22 mouse cellular contexts compared by ENCODE assay signal in the genomic region with DNA sequence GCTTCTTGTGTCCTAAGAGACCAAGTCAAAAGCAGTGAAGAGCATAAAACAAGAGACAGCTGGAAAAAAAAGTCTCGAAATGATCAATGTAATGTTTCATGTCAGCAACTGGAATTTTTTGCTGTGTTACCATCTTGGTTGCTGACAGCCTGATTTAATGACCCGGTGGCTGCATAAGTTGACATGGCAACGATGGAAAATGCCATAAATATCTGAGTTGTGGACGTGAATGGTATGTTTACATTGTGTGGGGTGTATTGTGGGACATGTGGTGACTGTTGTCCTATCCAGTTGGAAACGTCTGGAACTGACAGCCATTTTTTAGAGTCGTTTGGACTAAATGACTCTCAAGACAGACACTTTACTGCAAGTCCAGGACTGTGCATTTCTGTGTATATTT.
DNase-seq lines count a peak whose midpoint lies in the region; ATAC-seq and TF ChIP-seq lines count a peak whose summit lies in the region.
"Had no signal": no experiment of that assay in that cellular context is flagged by ENCODE, and none has a peak within 500 bp of the region (broad histone marks: within the 10 kb centered on the region; RNA-seq: fewer than 3 reads in every experiment).

No protein-coding gene starts in this region.

- H3K36me3 ChIP-seq in lung, embryonic 16.5 days (ENCODE audit: control insufficient read depth, insufficient read depth, low read length): no peaks in the 10 kb centered on the region
- H3K36me3 ChIP-seq in lung, postnatal 0 days (ENCODE audit: insufficient read depth, low read length): no peaks in the 10 kb centered on the region
- H3K36me3 ChIP-seq: embryonic facial prominence, embryonic 12.5 days; forebrain, embryonic 15.5 days; G1E; heart, embryonic 10.5 days; hindbrain, embryonic 12.5 days had no signal

- H3K4me3 ChIP-seq in lung, embryonic 16.5 days (ENCODE audit: low read length): no peak overlapping the region
- H3K4me3 ChIP-seq in lung, postnatal 0 days (ENCODE audit: low read depth, low read length): no peak overlapping the region
- H3K4me3 ChIP-seq: embryonic facial prominence, embryonic 12.5 days; forebrain, embryonic 15.5 days; heart, embryonic 10.5 days; hindbrain, embryonic 12.5 days had no signal

- H3K4me1 ChIP-seq in lung, embryonic 16.5 days (replicated peaks; ENCODE audit: control insufficient read depth, insufficient read depth, low read length): no peaks in the 10 kb centered on the region
- no peaks in the 10 kb centered on the region for H3K4me1 ChIP-seq in lung, postnatal 0 days (ENCODE audit: insufficient read depth, low read depth, low read length)
- H3K4me1 ChIP-seq: embryonic facial prominence, embryonic 12.5 days; forebrain, embryonic 15.5 days; heart, embryonic 10.5 days; hindbrain, embryonic 12.5 days had no signal

- H3K9ac ChIP-seq in lung, embryonic 16.5 days (ENCODE audit: low read length): no peak overlapping the region
- no peak overlapping the region for H3K9ac ChIP-seq in lung, postnatal 0 days (replicated peaks; ENCODE audit: low read depth)
- H3K9ac ChIP-seq: embryonic facial prominence, embryonic 12.5 days; forebrain, embryonic 15.5 days; hindbrain, embryonic 12.5 days had no signal

- no peak overlapping the region for H3K4me2 ChIP-seq in lung, embryonic 16.5 days (ENCODE audit: low read depth, low read length)
- H3K4me2 ChIP-seq in lung, postnatal 0 days (replicated peaks; ENCODE audit: low read depth, low read length): no peak overlapping the region
- H3K4me2 ChIP-seq: embryonic facial prominence, embryonic 12.5 days; forebrain, embryonic 15.5 days; hindbrain, embryonic 12.5 days had no signal

- WGBS in lung, embryonic 16.5 days: 26% methylated on average over 6 of the region's 6 CpGs
- 25% methylated on average over 6 of the region's 6 CpGs for WGBS in lung, postnatal 0 days

- H3K9me3 ChIP-seq in lung, embryonic 16.5 days (ENCODE audit: control insufficient read depth, low read length): no peaks in the 10 kb centered on the region
- H3K9me3 ChIP-seq in lung, postnatal 0 days (ENCODE audit: low read length): no peaks in the 10 kb centered on the region
- H3K9me3 ChIP-seq: embryonic facial prominence, embryonic 12.5 days; forebrain, embryonic 15.5 days; heart, embryonic 10.5 days; hindbrain, embryonic 12.5 days had no signal

- peak; percentile 36; the same call in 1 of the 2 replicates for ATAC-seq in lung, embryonic 16.5 days (ENCODE audit: low read depth)
- no peak for ATAC-seq in lung, postnatal 0 days
- ATAC-seq: CD4-positive, CD25-positive, alpha-beta regulatory T cell, adult 4 months; forebrain, embryonic 15.5 days; hindbrain, embryonic 16.5 days had no signal

- no peaks in the 10 kb centered on the region for H3K27me3 ChIP-seq in lung, embryonic 16.5 days (ENCODE audit: control insufficient read depth, insufficient read depth, low read depth, low read length)
- H3K27me3 ChIP-seq in lung, postnatal 0 days (replicated peaks; ENCODE audit: insufficient read depth, low read length): no peaks in the 10 kb centered on the region
- H3K27me3 ChIP-seq: embryonic facial prominence, embryonic 12.5 days; forebrain, embryonic 15.5 days had no signal

- TF ChIP-seq EP300 in lung, postnatal 0 days (IDR thresholded peaks at IDR 0.05): no peak

- no peak for DNase-seq in lung, postnatal 0 days (ENCODE audit: low spot score)
- DNase-seq in 3T3-L1 (ENCODE audit: low read depth, low spot score) (peak; percentile 35), NIH3T3 (ENCODE audit: low read depth) (peak; percentile 10)
- DNase-seq in mesoderm, embryonic 11.5 days (ENCODE audit: low read depth, low spot score): peak; percentile 56
- DNase-seq in adrenal gland, adult (ENCODE audit: inconsistent age in 2 of 2, low spot score in 1 of 2): no peak
- DNase-seq: adrenal gland, postnatal 14 days; B cell, adult 2 months; cerebellum, adult 11-12 months; cerebellum, adult 9-10 months; cerebellum, postnatal 25 days; gastrocnemius, postnatal 10 days; heart, adult 18-20 months; heart, postnatal 10 days; heart, postnatal 4 days had no signal

- no peak for TF ChIP-seq CTCF in lung, postnatal 0 days (IDR thresholded peaks at IDR 0.05)

- no peak overlapping the region for H3K27ac ChIP-seq in lung, embryonic 16.5 days (ENCODE audit: low read length)
- no peak overlapping the region for H3K27ac ChIP-seq in lung, postnatal 0 days (ENCODE audit: low read length)
- H3K27ac ChIP-seq: embryonic facial prominence, embryonic 12.5 days; forebrain, embryonic 15.5 days; heart, embryonic 10.5 days; hindbrain, embryonic 12.5 days had no signal

Comparison
In these comparisons a context has a peak if more than half of its experiments do, and no peak if none do; other contexts are left out.
1. DNase-seq: peak in 3T3-L1 (single experiment), NIH3T3 (single experiment) and mesoderm, embryonic 11.5 days (single experiment); none in lung, postnatal 0 days (single experiment) and adrenal gland, adult (0 of 2).